Mouse (Mus musculus) lung, embryonic 16.5 days (tissue): ENCODE results near the gene Secisbp2l. TPM values are rescaled to one million over a fixed set of nuclear protein-coding genes. Genes with fewer than 3 reads are reported as not detected.

Experiments
- ATAC-seq: fragments of 200-750 bp; cut with Nextera tagmentation; 2 replicates; pipeline ENCODE4 v1.8.0; 2017; ENCODE audit warnings: low read depth, mild to moderate bottlenecking, moderate library complexity
- H3K27ac ChIP-seq: fragments of 300-500 bp; sonication (generic); 2 replicates; pipeline ENCODE4 v1.5.1; 2014; ENCODE audit warnings: mild to moderate bottlenecking, control low read depth, low read length
- H3K27me3 ChIP-seq: fragments of 300-500 bp; sonication (generic); 2 replicates; pipeline ENCODE4 v1.6.1; 2014; ENCODE audit warnings: low read depth, low read length, mixed read lengths; ENCODE audit not compliant: control insufficient read depth, insufficient read depth
- H3K36me3 ChIP-seq: fragments of 300-500 bp; sonication (generic); 2 replicates; pipeline ENCODE4 v1.6.1; 2014; ENCODE audit warnings: low read length; ENCODE audit not compliant: control insufficient read depth, insufficient read depth
- H3K4me1 ChIP-seq: fragments of 300-500 bp; sonication (generic); replicated peaks from 2 replicates; pipeline ENCODE4 v1.6.1; 2014; ENCODE audit warnings: low read length, mixed read lengths; ENCODE audit not compliant: control insufficient read depth, insufficient read depth
- H3K4me2 ChIP-seq: fragments of 300-500 bp; sonication (generic); 2 replicates; pipeline ENCODE4 v1.6.1; 2014; ENCODE audit warnings: low read depth, low read length, control low read depth
- H3K4me3 ChIP-seq: fragments of 300-500 bp; sonication (generic); 2 replicates; pipeline ENCODE4 v1.5.1; 2014; ENCODE audit warnings: mild to moderate bottlenecking, low read length, control low read depth
- H3K9ac ChIP-seq: fragments of 300-500 bp; sonication (generic); 2 replicates; pipeline ENCODE4 v1.6.1; 2014; ENCODE audit warnings: low read length, control low read depth
- H3K9me3 ChIP-seq: fragments of 300-500 bp; sonication (generic); 2 replicates; pipeline ENCODE4 v1.6.1; 2016; ENCODE audit warnings: low read length; ENCODE audit not compliant: control insufficient read depth
- WGBS: fragments of 180-500 bp; shearing (Covaris S2); extraction: QIAGEN DNeasy Blood & Tissue Kit; methylation state at CpG from one replicate; pipeline ENCODE4 v1.1.7; 2014; 5-methylcytosine and 5-hydroxymethylcytosine counted together
- polyA plus RNA-seq: library from polyadenylated mRNA; unstranded; fragments of >200 nt; fragmentation: Nextera tagmentation; extraction: Ambion mirVana; gene quantifications from 2 replicates; pipeline ENCODE4 v1.2.1, GENCODE M21; 2015

Gene Secisbp2l
- polyA plus RNA-seq, 1 experiment from 2014 or later: 20.6 TPM

DNA sequence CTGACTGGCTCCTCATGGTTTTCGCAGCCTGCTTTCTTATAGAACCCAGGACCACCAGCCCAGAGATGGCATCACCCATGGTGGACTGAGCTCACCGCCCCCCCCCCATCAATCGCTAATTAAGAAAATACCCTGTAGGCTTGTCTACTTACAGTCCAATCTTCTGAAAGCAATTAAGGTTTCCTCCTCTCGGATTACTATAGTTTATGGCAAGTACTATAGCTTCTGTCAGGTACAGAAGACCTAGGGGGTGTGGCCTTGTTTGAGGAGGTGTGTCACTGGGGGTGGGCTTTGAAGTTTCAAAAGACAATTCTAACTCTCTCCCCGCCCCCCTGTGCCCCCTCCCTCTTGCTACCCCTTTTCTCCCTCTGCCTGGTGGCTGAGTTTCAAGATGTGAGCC is 6.6 kb upstream of the Secisbp2l start:
- Histone ChIP-seq H3K4me3 (no peak overlapping the region), H3K36me3 (no peaks in the 10 kb centered on the region), H3K9ac (no peak overlapping the region), H3K27me3 (no peaks in the 10 kb centered on the region), H3K4me1 (peaks cover 4% of the 10 kb centered on the region), H3K4me2 (no peak overlapping the region), H3K9me3 (no peaks in the 10 kb centered on the region), H3K27ac (no peak overlapping the region)
- whole genome bisulfite sequencing: 74% methylated on average over 5 of the region's 5 CpGs
- ATAC-seq: no peak

DNA sequence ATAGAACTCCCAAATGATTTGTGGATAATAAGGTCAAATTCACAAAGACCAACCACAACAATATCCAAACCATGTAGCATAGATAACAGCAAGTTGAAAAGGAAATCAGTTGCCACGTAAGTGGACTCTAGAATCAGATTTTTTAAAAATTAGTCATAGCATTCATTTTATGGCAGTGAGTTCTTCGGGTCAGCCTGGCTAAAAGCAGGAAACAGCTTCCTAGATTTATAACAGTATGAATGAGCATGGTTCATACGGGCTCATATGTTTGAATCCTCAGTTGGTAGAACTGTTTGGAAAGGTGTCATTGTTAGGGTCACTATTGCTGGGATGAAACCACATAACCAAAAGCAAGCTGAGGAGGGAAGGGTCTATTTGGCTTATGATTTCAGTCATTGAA is 6.1 kb upstream of the Secisbp2l start:
- Histone ChIP-seq H3K9me3 (no peaks in the 10 kb centered on the region), H3K27ac (no peak overlapping the region), H3K36me3 (no peaks in the 10 kb centered on the region), H3K4me2 (no peak overlapping the region), H3K4me1 (peaks cover 4% of the 10 kb centered on the region), H3K9ac (no peak overlapping the region), H3K4me3 (no peak overlapping the region), H3K27me3 (no peaks in the 10 kb centered on the region)
- no peak for ATAC-seq
- WGBS: 58% methylated on average over 3 of the region's 3 CpGs

DNA sequence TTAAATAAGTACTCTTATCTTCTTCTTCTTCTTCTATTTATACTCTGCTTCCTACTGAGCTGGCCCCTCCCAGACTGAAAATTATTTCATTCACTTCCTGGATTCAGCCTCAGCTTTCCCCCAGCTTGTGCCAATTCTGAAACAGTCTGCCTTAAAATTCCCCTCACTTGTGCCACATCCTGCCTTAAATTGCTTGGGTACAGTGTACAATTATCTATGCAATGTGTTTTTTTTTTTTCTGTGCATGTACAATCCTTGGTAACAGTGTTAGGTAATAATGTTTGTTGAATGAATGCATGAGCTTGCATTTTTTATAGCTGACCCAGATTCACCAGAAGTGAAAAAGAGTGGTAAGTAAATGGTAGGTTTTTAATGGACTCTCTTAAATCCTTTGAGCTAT is 5.7 kb upstream of the Secisbp2l start:
- Histone ChIP-seq H3K27ac (no peak overlapping the region), H3K36me3 (no peaks in the 10 kb centered on the region), H3K4me2 (no peak overlapping the region), H3K4me1 (peaks cover 4% of the 10 kb centered on the region), H3K4me3 (no peak overlapping the region), H3K27me3 (no peaks in the 10 kb centered on the region), H3K9ac (no peak overlapping the region), H3K9me3 (no peaks in the 10 kb centered on the region)
- no peak for ATAC-seq

DNA sequence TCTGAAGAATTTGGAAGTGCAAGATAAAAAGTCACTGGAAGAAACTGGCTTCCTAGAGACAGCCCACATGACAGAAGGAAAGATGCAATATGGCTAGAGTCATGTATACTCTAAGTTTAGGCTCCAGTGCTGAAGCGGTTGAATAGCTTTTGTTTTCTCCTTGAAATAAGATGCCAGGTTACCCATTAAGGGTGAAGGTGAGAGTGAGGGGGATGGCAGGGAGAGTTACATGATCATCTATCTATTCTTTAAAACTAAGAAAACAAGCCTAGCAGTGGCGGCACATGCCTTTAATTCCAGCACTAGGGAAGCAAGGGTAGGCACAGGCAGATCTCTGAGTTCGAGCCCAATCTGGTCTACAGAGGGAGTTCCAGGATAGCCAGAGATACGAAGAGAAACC is 2.4 kb upstream of the Secisbp2l start:
- no peak overlapping the region for H3K9ac ChIP-seq
- H3K4me1 ChIP-seq: peaks cover 7% of the 10 kb centered on the region
- 65% methylated on average over 4 of the region's 4 CpGs for WGBS
- H3K36me3 ChIP-seq: no peaks in the 10 kb centered on the region
- no peak for ATAC-seq
- H3K27ac ChIP-seq: no peak overlapping the region
- H3K4me3 ChIP-seq: no peak overlapping the region
- no peaks in the 10 kb centered on the region for H3K27me3 ChIP-seq
- H3K4me2 ChIP-seq: no peak overlapping the region
- no peaks in the 10 kb centered on the region for H3K9me3 ChIP-seq

DNA sequence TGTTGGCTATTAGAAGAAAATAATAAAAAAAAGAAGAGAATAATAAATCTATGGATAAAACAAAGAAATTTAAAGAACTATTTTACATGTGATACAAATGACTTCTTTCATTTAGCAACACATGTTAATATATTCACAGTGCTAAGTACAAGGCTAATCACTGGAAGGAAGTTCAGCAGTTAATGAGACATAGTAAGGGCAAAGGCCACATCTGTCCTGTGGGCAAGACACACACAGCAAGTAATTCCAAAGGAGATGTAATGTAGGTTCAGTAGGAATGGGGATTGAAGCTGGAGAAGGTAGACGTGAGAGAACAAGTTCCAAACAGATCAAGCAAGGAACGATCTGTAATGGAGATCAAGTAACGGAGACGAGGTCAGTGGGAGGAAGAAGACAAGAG is 1.7 kb upstream of the Secisbp2l start:
- Histone ChIP-seq H3K27me3 (no peaks in the 10 kb centered on the region), H3K9ac (no peak overlapping the region), H3K9me3 (no peaks in the 10 kb centered on the region), H3K4me3 (no peak overlapping the region), H3K27ac (no peak overlapping the region), H3K36me3 (no peaks in the 10 kb centered on the region), H3K4me2 (no peak overlapping the region), H3K4me1 (peaks cover 7% of the 10 kb centered on the region)
- ATAC-seq: no peak
- WGBS: 71% methylated on average over 4 of the region's 4 CpGs

DNA sequence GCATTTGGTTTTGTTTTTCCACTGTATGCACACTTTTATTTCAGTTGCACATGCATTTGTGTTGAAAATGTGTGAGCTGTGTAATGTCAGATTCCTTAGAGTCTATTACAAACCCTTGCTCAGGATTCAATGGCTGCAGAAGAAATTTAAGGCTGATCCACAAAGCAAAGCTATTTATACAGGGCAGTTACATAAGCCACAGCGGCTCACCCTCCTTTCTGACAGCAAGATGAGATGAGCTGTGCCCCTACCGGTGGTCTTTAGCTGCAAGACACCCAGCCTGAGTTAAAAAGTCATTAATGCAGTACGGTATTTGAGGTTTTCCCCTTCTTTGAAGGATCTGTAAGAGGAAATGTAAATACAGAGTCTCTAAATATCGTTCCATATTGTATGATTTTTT is 1.2 kb upstream of the Secisbp2l start:
- Histone ChIP-seq H3K4me2 (no peak overlapping the region), H3K36me3 (no peaks in the 10 kb centered on the region), H3K9ac (no peak overlapping the region), H3K4me1 (peaks cover 7% of the 10 kb centered on the region), H3K9me3 (no peaks in the 10 kb centered on the region), H3K27ac (no peak overlapping the region), H3K27me3 (no peaks in the 10 kb centered on the region), H3K4me3 (no peak overlapping the region)
- WGBS: 38% methylated on average over 4 of the region's 4 CpGs
- ATAC-seq: no peak

DNA sequence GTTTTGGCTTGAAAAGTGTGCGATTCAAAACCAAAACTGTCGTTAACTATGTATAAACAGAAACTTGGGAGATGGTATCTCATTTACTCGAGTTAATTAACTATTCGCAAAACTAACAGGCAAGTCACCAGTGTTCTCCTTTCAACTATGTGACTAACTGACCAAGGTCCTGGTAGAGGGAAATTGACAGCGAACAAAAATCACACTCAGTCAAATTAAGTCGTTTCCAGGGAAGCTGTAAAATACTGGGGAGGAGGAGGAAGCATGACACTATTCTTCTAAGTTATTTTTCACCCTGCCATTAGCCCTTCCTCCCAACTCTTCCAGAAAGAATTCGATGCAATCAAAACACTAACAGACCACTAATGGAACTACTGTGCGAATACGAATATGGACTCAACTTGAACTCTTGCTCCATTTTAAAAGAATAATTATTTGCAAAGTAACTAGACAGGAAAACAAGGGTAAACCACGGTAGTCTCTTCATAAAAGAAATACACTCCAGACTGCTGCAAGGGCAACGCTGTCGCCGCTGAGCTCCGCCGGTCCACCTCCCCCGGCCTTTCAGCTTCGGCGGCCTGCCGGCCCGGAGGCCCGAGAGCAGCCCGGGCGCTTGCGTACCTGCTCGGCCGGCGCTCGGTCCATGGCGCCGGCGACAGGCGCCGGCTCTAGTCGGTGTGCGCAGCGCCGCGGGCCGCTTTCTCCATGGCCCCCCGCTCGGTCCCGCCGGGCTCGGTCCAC is 522 bp downstream of the Secisbp2l start:
- peak; percentile 29; the same call in 1 of the 2 replicates for ATAC-seq
- Histone ChIP-seq H3K36me3 (no peaks in the 10 kb centered on the region), H3K9me3 (no peaks in the 10 kb centered on the region), H3K9ac (peak overlapping the region; percentile 93), H3K27ac (peak overlapping the region; percentile 80), H3K4me2 (peak overlapping the region; percentile 81), H3K4me1 (peaks cover 7% of the 10 kb centered on the region), H3K27me3 (no peaks in the 10 kb centered on the region), H3K4me3 (peak overlapping the region; percentile 90)
- 1% methylated on average over 44 of the region's 44 CpGs for WGBS

DNA sequence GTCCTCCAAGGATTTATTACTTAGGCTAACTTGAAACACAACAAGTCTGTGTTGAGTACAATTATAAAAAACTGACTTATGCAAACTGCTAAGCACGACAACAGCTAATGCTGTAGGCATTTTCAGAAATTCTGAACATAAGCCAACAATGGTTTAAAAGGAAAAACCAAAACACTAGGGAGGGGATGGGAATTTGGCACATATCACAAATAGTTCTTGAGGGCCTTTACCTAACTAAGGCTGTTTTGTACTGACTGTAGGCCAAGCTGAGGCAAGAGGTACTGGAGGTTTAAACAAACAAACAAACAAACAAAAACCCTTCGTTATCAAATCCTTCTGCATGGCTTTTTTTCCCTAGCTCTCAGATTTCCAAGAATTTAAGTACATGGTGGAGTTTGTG is 1.7 kb downstream of the Secisbp2l start:
- no peak for ATAC-seq
- no peak overlapping the region for H3K27ac ChIP-seq
- no peak overlapping the region for H3K9ac ChIP-seq
- H3K4me3 ChIP-seq: no peak overlapping the region
- no peaks in the 10 kb centered on the region for H3K27me3 ChIP-seq
- peak overlapping the region; percentile 81 for H3K4me2 ChIP-seq
- 35% methylated on average over 2 of the region's 2 CpGs for WGBS
- H3K36me3 ChIP-seq: no peaks in the 10 kb centered on the region
- peaks cover 7% of the 10 kb centered on the region for H3K4me1 ChIP-seq
- no peaks in the 10 kb centered on the region for H3K9me3 ChIP-seq

DNA sequence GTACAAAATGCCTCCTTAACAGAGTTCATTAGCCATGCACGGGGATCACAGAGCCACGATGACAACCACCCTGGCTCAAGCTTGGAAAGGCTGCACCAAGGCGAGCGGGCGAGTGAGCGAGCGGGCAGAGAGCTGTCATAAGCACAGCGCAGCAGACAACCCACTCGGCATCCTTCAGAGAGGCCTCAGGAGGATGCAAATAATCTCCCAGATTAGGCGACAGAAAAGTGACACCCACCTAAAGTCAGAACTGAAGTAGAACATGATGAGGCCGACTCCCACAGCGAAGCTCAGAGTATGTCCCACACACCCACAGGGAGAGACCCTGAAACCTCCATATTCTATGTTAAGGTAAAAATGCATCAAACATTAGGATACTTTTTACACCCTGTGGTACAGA is 4.3 kb downstream of the Secisbp2l start:
- peaks cover 7% of the 10 kb centered on the region for H3K4me1 ChIP-seq
- H3K9me3 ChIP-seq: no peaks in the 10 kb centered on the region
- no peak overlapping the region for H3K9ac ChIP-seq
- H3K27ac ChIP-seq: no peak overlapping the region
- peaks cover 9% of the 10 kb centered on the region for H3K36me3 ChIP-seq
- no peaks in the 10 kb centered on the region for H3K27me3 ChIP-seq
- WGBS: 90% methylated on average over 12 of the region's 12 CpGs
- no peak for ATAC-seq
- no peak overlapping the region for H3K4me3 ChIP-seq
- H3K4me2 ChIP-seq: no peak overlapping the region

DNA sequence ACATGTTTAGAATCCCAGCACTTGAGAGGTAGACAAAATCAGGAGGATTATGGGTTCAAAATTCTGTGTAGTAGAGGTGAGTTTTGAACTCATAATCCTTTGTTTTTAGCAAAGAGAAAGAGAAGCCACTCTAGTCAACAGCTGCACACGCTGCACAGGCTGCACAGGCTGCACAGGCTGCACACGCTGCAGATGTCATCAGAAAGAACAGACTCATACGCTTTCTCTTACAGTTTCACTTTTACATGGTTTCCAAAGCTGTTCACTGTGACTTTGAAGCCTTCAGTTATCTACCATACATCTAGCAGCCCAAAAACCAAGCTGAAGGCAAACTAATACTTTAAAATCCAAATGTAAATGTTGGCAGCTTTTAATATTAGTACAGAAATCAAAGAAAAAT is 5.7 kb downstream of the Secisbp2l start:
- H3K27ac ChIP-seq: no peak overlapping the region
- 90% methylated on average over 3 of the region's 3 CpGs for WGBS
- H3K4me2 ChIP-seq: no peak overlapping the region
- H3K36me3 ChIP-seq: peaks cover 11% of the 10 kb centered on the region
- no peak overlapping the region for H3K9ac ChIP-seq
- H3K27me3 ChIP-seq: no peaks in the 10 kb centered on the region
- H3K4me1 ChIP-seq: peaks cover 7% of the 10 kb centered on the region
- H3K9me3 ChIP-seq: no peaks in the 10 kb centered on the region
- H3K4me3 ChIP-seq: no peak overlapping the region
- no peak for ATAC-seq
